Mouse (Mus musculus): Measurements from ENCODE around the gene Prkg1. TPM values are rescaled to one million over a fixed set of nuclear protein-coding genes. Genes with fewer than 3 reads are reported as not detected.

Prkg1 gene
- total and polyA plus RNA-seq, 3 experiments: not detected

GRCm38 (mm10) chr19:31078241-31078640, 686.6 kb downstream of the Prkg1 start:
- DNase-seq (ENCODE audit: low read depth, low spot score): no peak
- no peak for TF ChIP-seq CTCF (IDR thresholded peaks at IDR 0.05 in 2 of 3, conservative IDR thresholded peaks at IDR 0.05 in 1 of 3; ENCODE audit: control insufficient read depth in 1 of 3, insufficient read depth in 1 of 3, low read depth in 2 of 3, low read length in 3 of 3, poor library complexity in 1 of 3, severe bottlenecking in 1 of 3)
- no peak for TF ChIP-seq ZMIZ1 (IDR thresholded peaks at IDR 0.05; ENCODE audit: low read depth, low read length)
- TF ChIP-seq MEF2A (IDR thresholded peaks at IDR 0.05; ENCODE audit: extremely low read depth, insufficient replicate concordance, low read depth, low read length, poor library complexity, severe bottlenecking): no peak
- no peak for TF ChIP-seq ZNF384 (IDR thresholded peaks at IDR 0.05; ENCODE audit: low read depth, low read length)
- no peak for TF ChIP-seq ELF1 (IDR thresholded peaks at IDR 0.05; ENCODE audit: low read depth, low read length)
- TF ChIP-seq MAZ (IDR thresholded peaks at IDR 0.05; ENCODE audit: low read depth, low read length): no peak
- no peak for TF ChIP-seq POLR2AphosphoS2 (IDR thresholded peaks at IDR 0.05; ENCODE audit: low read length)
- no peak for TF ChIP-seq RCOR1 (IDR thresholded peaks at IDR 0.05; ENCODE audit: low read depth, low read length)
- no peak for TF ChIP-seq RAD21 (IDR thresholded peaks at IDR 0.05; ENCODE audit: low read depth, low read length)
- TF ChIP-seq NRF1 (IDR thresholded peaks at IDR 0.05; ENCODE audit: insufficient read depth, low read depth, low read length, poor library complexity, severe bottlenecking): no peak
- no peak for TF ChIP-seq SIN3A (IDR thresholded peaks at IDR 0.05; ENCODE audit: low read length)
- Histone ChIP-seq H3K27me3 (ENCODE audit: control insufficient read depth in 1 of 2, insufficient read depth in 2 of 2, low read length in 2 of 2) (no peaks in the 10 kb centered on the region), H3K9me3 (replicated peaks; ENCODE audit: insufficient read depth, low read length) (no peaks in the 10 kb centered on the region), H3K79me2 (ENCODE audit: control insufficient read depth, insufficient read depth, low read length, poor library complexity) (no peaks in the 10 kb centered on the region), H3K27ac (ENCODE audit: control insufficient read depth, low read depth, low read length) (no peak overlapping the region), H3K9ac (ENCODE audit: control insufficient read depth, low read depth, low read length, poor library complexity, severe bottlenecking) (no peak overlapping the region), H3K4me3 (ENCODE audit: control insufficient read depth in 1 of 2, insufficient read depth in 1 of 2, low read depth in 2 of 2, low read length in 2 of 2) (no peak overlapping the region), H3K36me3 (ENCODE audit: control insufficient read depth in 1 of 2, insufficient read depth in 2 of 2, low read length in 2 of 2) (no peaks in the 10 kb centered on the region), H3K4me1 (ENCODE audit: control insufficient read depth in 1 of 2, insufficient read depth in 2 of 2, low read length in 2 of 2) (no peaks in the 10 kb centered on the region)

- no peaks in the 10 kb centered on the region for H3K79me2 ChIP-seq (ENCODE audit: control insufficient read depth, insufficient read depth, low read length, poor library complexity)
- H3K9ac ChIP-seq (ENCODE audit: control insufficient read depth, low read depth, low read length, poor library complexity, severe bottlenecking): no peak overlapping the region
- no peaks in the 10 kb centered on the region for H3K4me1 ChIP-seq (ENCODE audit: control insufficient read depth in 1 of 2, insufficient read depth in 2 of 2, low read length in 2 of 2)
- H3K27me3 ChIP-seq (ENCODE audit: control insufficient read depth in 1 of 2, insufficient read depth in 2 of 2, low read length in 2 of 2): no peaks in the 10 kb centered on the region
- DNase-seq (ENCODE audit: low read depth, low spot score): no peak
- no peak for TF ChIP-seq MEF2A (IDR thresholded peaks at IDR 0.05; ENCODE audit: extremely low read depth, insufficient replicate concordance, low read depth, low read length, poor library complexity, severe bottlenecking)
- TF ChIP-seq MAZ (IDR thresholded peaks at IDR 0.05; ENCODE audit: low read depth, low read length): no peak
- no peak for TF ChIP-seq CTCF (IDR thresholded peaks at IDR 0.05 in 2 of 3, conservative IDR thresholded peaks at IDR 0.05 in 1 of 3; ENCODE audit: control insufficient read depth in 1 of 3, insufficient read depth in 1 of 3, low read depth in 2 of 3, low read length in 3 of 3, poor library complexity in 1 of 3, severe bottlenecking in 1 of 3)
- TF ChIP-seq SIN3A (IDR thresholded peaks at IDR 0.05; ENCODE audit: low read length): no peak
- TF ChIP-seq KAT2A (conservative IDR thresholded peaks at IDR 0.05; ENCODE audit: low read depth, low read length): no peak
- no peak for TF ChIP-seq ZC3H11A (IDR thresholded peaks at IDR 0.05; ENCODE audit: low read depth, low read length)
- TF ChIP-seq MXI1 (IDR thresholded peaks at IDR 0.05; ENCODE audit: low read depth, low read length): no peak
- no peak for TF ChIP-seq GABPA (IDR thresholded peaks at IDR 0.05; ENCODE audit: low read depth, low read length)
- no peak for TF ChIP-seq GATA1 (IDR thresholded peaks at IDR 0.05; ENCODE audit: low read depth, low read length)
- no peak for TF ChIP-seq HCFC1 (IDR thresholded peaks at IDR 0.05; ENCODE audit: low read depth, low read length)
- no peak for TF ChIP-seq JUND (IDR thresholded peaks at IDR 0.05; ENCODE audit: low read depth, low read length)
- no peak for TF ChIP-seq CHD2 (IDR thresholded peaks at IDR 0.05; ENCODE audit: low read length)
- H3K9me3 ChIP-seq (replicated peaks; ENCODE audit: insufficient read depth, low read length): no peaks in the 10 kb centered on the region
- no peaks in the 10 kb centered on the region for H3K36me3 ChIP-seq (ENCODE audit: control insufficient read depth in 1 of 2, insufficient read depth in 2 of 2, low read length in 2 of 2)
- no peak overlapping the region for H3K27ac ChIP-seq (ENCODE audit: control insufficient read depth, low read depth, low read length)
- H3K4me3 ChIP-seq (ENCODE audit: control insufficient read depth in 1 of 2, insufficient read depth in 1 of 2, low read depth in 2 of 2, low read length in 2 of 2): no peak overlapping the region
These were observed 688.7 kb downstream of the Prkg1 start for GRCm38 (mm10) chr19:31076106-31076505.

Measured in MEL (cell line).